Mouse (Mus musculus) A20 (cell line): Measurements from ENCODE around the gene Tbc1d7.

Experiments
- DNase-seq: peaks from one replicate; pipeline ENCODE4 v3.0.0-alpha.2; 2011; ENCODE audit warnings: low read depth, low spot score

The Tbc1d7 gene

DNA sequence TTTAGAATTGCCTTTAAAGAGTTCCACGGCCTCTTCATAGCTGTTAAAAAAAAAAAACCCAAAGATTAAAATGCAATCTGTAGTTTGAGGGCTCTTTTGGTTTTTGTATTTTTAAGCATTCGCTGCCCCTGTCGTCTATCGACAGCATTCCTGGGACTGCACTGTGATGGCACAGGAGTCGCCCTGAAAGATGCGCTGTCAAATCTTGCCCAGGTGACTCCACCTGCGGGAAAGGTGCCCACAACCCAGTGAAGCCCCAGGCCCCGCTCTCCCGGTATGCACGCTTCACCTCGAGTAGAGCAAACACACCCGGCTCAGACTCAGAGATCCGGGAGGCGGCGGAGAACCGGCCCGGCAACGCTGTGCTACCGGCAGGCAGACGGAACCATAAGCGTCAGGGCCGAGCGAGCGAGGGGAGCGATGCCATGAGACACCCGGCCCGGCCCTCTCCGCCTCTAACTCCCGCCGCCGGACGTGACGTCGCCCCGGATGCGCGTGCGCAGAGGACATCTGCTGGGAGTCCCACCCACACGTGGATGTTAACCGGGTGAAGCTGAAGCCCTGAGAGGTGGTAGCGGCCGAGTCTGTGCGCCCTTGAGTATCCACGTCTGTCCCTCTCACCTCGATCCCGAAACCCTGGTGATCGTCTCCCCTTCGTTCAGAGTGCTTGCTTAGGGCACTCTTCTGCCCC lies at the start of gene Tbc1d7:
TSS of gene Tbc1d7 (minus strand) at position 482 of the 691 bp plus-strand sequence.
- DNase-seq = peak; percentile 96

DNA sequence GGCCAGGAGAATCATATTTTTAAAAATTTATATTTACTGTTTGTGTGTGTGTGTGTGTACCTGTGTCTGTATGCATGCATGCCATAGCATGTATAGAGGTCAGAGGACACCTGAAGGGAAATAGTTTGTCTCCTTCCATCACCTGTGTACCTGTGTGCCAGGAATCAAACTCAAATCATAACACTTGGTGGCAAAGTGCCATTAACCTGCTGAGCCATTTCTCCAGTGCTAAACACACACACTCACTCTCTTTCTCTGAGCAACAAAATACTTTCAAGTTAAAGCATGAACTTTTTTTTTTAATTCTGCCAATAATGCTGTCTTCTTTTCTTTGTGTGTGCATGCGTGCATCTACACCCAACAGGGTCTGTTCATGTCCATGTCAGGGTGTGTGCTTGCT lies 49.3 kb upstream of the Tbc1d7 start:
- DNase-seq = no peak

DNA sequence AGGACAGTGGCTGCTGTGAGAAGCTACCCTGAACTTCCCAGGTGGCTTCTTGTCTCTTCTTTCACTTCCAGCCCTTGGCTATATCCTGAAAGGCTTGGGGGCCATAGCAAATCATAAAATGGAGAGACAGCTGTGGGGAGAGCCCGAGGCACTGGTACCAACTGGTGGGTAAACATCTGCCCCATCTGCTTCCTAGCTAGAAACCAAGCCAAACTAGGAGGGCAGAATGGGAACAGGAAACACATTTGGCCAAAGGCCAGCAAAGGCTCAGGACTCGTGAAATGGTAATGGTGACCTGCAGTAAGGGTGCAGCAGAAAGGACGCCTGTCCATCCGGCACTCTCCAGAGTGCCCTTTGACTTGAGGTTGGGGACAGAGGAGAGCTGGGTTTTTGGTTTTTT lies 47.5 kb upstream of the Tbc1d7 start:
- no peak for DNase-seq

DNA sequence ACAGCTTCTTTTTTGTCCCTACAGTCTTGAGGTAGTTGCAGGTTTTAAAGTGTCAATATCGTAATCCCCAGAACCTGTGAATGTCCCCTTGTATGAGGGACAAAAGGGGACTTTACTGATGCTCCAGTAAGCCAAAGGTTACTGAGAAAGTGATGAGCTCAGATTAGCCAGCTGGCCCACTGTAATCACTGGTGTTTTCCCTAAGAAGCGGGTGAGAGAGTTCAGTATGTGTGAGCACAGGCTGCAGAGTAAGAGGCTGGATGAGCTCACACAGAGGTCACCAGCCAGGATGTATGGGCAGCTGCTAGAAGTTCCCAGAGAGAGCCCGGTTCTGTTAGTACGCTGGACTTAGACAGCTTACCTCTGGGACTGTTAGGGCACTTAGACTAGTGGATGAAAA lies 47.0 kb upstream of the Tbc1d7 start:
- no peak for DNase-seq

DNA sequence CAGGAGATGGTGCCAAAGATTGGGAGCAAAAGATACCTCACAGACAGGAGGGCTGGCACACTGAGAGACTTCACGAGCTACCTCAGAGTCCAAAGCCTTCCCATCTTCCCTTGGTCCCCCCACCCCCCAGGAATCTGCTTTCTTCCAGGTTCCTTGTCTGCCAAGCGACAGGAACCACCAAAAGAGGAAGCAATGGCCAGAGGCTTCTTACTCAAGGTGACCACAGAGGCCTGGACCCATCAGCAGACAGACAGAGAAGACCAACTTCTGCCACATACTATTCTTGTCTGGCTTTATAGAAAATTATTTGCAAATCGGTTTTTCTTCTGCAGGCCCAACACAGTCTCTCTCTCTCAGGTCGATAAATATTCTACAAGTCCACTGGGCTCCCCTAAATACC lies 46.4 kb upstream of the Tbc1d7 start:
- no peak for DNase-seq

DNA sequence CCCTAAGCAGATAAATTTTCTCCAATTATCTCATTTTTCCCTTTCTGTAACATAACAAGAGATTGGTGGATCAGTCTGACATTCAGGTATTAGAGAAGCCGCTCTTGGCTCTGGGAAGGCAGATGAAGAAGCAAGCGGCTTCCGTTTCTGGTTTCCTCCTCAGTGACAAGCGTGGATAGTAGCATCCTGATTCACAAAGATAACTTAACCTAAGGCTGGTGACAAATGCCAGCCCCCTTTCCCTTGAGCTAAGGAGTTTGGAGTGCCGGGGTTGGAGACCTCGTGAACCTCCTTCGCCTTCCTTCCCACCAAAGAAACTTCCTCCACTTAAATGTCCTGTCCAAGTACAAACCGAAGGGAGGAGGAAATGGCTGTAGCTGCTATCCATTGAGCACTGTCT lies 45.8 kb upstream of the Tbc1d7 start:
- DNase-seq = no peak

DNA sequence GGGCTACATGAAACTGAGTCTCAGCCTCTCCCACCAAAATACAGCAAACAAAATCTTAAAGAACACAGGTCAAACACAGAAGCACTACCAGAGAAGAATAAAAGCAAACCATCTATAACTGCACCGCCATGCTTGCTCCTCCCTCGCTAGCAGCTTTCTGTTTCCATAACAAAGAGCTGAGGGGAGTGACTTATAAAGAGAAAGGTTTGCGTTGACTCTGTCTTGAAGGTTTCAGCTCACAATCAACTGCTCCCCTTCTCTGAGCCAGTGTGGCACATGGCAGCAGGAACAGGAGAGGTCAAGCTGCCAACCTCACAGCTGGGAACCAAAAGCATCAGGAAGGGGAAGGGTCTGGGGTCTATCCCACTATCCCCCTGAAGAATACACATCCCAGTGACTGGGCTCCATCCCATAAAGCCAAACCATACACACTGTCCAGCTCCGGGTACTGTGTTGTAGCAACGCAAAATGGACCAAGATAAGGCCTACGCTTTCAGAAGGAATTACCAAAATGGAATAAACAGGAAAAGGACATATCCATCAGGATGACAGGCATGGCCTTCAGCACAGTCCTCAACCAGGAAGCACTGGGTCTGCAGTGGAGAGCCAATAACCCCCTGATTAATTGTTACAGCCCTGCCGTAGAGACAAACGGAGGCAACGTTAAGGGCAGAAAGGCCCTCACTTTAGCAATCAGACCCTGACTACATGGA lies 44.8 kb upstream of the Tbc1d7 start:
- DNase-seq = no peak

DNA sequence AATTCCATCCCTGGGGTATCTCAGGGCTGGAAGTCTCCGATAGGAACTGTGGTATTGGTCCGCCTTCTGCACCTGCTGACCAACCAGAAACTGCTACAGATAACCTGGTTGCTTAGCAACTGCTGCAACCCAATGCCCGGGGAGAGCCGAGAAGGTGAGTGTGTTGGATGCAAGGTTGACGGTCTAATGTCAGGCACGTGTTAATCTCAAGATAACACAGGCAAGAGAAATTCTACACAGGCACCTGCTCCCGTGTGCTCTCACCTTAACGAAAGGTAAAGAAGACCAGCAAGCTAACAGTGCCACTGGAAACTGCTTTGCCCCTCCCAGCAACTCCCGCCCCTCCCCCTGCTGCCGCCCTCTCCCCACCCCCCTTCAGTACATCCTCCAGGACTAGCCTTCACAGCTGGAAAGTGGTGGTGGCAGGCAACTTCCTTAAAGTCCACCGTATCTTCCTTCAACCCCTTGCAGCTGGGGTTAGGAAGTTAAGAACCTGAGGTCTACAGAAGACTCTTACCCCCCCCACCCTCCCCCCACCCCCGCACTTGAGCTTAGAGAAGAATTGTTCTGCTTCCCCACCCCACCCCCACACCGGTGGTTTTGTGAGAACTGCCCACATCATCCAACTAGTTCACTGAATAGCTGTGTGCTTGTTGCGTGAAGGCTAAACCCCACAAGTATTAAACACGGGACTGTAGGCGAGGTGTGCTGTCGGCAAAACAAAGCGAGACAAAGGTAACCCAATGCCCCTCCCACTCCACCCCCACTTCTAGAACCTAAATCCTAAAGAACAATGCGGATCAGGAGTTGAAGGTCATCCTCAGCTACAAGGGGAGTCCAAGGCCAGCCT lies 44.1 kb upstream of the Tbc1d7 start:
- no peak for DNase-seq

DNA sequence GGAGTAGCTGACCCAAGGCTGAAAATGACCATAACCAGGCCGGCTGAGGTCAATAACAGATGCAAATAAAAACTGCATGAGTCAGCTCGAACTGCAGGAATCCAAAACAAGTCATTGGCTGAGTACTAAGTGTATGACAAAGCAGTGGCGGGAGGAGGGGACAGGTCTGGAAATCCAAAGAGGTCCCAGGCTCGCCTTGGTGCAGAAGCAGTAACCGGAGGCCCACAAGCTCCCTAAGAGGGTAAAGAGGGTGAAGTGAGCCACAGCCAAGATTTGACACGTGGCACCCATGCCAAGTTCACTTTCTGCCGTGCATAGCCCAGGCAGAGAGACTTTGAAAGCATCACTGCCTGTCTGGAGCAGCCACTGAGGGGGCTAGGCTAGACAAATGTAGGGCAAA lies 41.0 kb upstream of the Tbc1d7 start:
- DNase-seq = no peak

DNA sequence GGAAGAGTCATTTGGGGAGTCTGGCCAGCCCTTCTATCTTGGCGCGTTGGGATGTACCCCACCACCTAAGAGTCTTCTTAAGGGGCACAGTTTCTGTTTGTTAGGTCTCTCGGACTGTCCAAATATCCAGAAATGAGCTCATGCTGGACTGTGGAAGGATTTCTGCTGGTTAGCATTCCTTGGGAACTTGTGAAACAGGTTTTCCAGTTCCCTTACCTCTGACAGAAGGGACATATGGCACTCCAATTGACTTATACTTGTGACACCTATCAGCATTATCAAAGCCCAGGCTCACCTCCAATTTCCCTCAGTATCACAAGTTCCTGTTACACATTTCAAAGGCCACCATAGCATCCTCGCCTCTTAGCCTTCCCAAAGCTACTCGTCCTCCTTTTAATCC lies 39.7 kb upstream of the Tbc1d7 start:
- no peak for DNase-seq

DNA sequence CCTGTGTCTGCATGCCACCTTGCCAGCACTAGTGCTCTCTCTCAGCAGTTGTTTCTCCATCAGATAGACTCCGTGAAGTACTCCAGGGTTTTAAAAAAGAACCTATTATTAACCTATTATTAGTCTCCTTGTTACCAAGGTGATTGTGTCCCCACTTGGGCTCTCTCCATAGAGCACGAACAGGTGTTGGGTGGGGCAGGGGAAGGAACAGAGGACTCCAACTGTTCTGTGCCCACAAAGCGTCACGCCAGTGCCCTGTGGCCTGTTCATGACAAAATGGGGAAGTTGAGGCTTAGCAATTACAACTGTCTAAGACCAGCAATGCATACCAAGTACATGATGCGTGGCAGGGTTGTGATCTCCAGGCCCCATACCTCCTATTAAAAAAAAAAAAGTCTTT lies 38.3 kb upstream of the Tbc1d7 start:
- peak; percentile 61 for DNase-seq

DNA sequence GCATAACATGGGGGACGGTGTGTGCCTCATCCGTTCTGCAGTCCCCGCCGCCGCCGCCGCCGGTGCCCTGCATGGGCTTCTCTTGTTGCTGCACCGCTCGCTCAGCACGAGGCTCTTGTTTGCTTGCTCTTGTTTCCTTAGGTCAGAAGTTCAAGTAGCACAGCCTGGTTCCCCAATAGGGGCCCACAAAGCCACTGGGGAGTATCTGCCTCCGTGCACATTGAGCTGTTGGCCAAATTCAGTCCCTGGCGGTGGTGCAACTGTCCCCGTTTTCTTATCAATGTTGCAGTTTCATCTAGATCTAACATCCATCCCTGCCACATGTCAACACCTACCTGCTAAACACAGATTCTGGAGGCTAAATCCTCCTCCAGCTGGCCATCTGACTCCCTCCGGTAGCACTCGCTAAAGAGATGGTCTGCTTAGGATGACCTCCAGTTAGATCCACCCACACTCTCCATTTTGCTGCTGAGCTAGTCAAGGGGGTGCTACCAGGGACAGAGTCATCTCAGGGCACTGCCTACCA lies 37.7 kb upstream of the Tbc1d7 start:
- no peak for DNase-seq

DNA sequence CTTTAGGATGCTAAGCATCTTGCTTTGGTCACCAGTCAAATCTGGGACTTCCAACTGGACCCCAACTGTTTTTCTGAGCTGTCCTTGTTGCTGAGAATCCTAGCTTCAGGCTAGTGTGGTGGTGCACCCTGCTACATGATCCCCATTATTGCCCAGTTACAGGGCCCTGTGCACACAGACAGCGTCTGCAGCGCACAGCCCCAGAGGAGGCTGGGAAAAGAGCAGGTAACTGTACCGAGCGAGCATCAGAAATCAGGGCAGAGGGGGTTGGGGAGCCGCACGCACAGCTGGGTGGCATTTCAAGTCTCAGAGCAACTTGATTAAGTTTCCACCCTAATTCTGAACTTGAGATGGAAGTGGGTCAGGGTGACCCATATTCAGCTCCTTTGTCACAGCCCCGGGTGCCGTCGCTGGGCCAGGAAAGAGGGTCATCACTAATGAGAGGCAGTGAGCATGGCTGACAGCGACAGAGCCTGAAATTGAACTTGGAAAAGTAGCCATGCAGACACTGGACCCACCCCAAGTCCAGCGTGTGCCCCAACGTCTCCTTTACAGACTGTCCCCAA lies 34.9 kb upstream of the Tbc1d7 start:
- DNase-seq = no peak

DNA sequence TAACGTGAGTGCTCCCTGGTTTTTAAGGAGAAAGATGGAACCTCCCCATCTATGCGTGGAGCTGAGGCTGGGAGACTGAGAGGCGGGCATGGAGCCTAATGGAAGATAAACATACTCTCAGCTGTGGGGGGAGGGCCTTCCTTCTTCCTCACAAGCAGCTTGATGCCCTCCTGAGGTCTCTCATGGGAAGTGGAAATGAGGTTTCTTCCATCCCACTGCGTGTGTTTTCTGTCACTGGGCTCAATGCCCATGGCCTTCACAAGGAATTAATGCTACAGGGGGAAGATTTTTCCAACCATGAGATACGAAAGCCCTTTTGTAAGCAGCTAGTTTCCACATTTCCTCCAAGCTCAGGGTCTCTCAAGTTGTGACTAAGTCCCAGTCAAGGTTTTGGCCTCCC lies 32.3 kb upstream of the Tbc1d7 start:
- DNase-seq = no peak

DNA sequence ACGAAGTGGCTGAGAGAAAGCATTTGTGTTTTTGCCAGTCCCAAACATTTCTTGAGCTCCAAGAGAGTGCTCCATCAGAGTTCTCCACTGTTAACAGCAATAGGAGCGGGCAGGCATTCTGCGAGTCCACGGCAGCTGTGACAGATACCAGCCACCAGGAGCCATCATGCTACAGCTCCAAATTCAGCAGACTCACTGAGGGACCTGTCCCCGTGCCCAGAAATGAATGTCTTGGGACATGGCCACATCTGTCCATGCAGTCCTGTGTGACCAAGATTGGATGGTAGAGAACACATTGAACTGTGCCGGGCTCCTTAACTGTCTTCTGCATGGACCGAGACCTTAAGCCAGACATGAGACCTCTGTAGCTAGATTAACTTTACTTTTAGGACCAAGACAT lies 31.9 kb upstream of the Tbc1d7 start:
- DNase-seq = no peak

DNA sequence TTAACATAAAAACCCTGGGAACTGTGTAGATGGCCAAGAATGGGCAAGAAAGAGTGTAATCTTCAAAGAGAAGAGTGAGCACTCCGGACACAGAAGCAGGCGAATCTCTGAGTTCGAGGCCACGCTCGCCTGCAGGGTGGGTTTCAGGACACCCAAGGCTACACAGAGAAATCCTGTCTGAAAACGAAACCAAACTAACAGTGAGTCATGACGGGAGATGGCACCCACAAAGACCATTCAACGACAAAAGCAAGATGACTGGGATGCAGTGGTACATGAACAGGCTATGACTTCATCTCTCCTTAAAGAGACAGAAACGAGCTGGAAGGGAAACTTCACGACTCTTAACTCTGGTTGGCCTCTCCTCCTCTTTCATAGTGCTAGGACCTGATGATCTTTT lies 31.1 kb upstream of the Tbc1d7 start:
- no peak for DNase-seq

DNA sequence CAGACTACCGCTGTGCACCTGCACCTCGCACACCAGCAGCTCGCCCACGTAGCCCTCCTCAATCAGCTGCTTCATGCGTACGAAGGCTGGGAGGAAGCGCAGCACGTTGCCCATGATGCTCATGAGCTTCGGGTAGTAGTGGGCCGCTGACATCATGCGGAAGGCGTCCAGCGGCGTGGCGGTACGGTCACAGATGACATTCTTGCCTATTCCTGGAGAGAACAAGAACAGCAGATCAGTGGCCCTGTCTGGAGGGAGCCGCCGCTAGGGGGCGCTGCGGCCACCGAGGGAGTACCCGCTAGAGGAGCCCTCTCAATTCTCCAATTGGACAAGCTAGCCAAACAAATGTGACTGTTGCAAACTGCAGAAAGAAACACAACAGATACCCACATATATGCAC lies 29.7 kb upstream of the Tbc1d7 start:
- peak; percentile 45 for DNase-seq

DNA sequence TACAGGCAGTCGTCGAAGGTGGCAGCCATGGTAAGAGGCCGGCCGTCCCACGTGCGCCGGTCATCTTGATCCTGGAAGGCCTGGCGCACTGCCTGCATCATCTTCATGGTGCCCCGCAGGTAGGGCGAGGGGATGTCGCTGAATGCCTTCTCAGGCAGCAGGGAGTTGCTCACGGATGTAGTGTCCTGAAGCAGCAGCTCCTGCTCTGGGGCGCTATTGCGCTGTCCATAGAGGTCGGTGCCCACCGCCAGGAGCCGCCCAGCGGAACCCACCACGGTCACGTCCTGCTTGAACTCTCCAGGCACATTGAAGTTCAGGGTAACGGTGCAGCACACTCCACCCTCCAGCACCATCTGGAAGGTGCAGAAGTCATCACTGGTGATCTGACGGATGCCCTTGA lies 29.2 kb upstream of the Tbc1d7 start:
- DNase-seq = no peak

DNA sequence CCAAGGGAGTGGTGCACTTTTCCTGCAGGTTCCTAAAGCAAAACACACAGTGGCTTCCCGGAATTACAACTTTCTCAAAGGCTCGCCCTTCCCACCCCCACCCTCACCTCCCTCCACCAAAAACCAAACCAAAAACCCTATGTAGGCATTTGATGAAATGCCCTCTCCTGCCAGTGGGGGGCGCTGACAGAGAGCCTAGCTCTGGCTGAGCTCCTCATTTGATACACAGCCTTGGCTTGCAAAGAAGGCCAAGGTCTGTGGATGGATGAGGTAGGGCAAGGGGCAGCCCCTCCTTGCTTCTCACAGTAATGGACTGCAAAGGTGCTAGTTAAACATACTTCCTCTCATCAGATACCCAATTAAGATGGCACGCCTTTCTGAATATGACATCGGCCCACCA lies 28.4 kb upstream of the Tbc1d7 start:
- DNase-seq = peak; percentile 56

DNA sequence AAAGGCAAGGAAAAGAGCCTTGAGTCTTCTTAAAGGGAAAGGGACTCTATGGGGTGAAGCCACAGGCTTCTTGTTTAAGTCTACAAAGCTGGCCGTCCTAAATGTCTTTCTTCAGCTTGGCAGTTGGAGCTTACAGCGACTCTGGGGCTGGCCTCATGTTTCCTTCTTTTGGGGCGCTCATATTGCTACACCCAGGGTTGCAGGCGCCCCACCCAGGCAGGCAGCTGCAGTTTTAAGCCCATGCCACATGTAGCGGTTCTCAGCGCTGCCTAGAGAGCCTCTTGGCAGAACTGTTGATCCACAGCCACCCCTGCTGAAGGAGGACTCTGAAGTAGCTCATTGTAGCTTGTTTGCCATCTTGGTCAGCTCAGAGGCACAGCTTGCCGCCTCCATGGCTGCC lies 28.0 kb upstream of the Tbc1d7 start:
- no peak for DNase-seq

DNA sequence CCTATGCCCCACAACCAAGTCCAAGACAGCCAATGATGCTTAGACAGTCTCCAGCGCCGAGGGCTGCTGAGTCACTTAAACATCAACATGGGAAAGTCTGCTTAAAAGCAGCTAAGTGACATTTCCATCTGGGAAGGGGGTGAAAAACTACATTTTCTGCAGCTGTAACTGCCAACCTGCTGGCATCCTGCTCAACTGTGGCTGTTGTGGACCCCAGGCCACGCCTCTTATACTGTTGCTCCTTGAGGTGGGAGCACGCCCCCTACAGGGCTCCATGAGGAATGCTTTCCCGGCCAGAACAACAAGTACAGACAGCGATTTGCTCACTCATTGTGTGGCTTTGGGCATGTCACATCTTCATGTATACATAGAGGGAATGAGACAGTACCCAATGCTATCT lies 25.9 kb upstream of the Tbc1d7 start:
- DNase-seq = peak; percentile 32

DNA sequence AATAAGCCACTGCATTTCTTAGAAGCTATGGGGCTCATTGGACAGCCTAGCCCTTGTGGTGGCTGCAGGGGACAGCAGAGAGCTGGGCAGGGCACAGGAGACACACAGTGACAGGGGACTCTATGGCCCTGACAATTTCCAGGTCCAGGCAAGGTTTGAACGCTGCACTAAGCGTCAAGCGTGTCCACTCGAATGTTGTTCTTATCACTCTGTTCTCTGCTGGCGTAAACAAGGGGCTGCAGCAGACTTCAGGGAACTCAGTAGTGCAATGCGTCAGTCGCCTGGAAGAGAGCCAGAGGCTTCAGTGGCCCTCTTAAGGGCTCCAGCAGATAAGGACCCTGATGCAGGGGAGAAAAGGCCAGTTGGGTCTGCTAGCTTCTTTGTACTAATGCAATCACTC lies 24.7 kb upstream of the Tbc1d7 start:
- no peak for DNase-seq
